Mouse (Mus musculus) thymus, adult 18-20 months (tissue): Measurements from ENCODE around the gene Parva.

ENCODE experiments used
- DNase-seq, 2 experiments: peaks; one replicate each; pipeline ENCODE4 v3.0.0; 2022; ENCODE audit warnings: mixed read lengths in 2 of 2

Parva gene

DNA sequence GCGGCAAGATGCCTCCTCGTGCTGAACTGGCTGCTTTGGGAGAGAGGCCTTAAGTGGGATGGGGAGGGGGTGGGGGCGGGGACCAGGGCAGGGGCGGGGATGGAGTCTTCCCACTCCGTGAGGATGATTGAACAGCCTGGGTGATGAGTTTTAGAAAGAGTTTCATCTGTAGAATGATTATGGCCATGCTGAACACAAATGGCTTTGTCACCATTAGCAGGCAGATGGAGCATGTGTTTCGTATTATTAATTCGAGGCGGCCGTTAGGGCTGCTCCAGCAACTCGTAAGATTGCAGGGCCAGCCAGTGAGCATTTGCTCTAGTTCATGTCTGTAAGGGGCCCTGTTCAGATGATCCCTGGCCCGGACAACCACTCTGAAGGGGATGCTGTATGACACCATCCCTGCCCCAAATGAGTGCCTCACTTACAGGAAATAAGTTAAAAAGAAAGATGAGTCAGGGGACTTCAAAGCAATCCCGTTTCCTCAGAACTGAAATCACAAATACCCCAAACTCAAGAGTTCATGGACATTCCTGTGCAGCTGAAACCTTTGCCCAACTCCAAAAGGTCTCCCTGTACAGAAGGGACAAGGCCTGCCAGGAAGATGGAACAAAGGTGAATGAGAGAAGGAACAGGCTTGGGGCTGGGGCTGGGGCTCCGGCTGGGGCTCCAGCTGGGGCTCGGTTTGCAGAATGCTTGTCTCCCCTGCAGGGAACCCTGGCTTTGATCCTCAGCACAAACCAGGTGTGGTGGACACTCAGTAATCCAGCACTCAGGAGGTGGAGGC lies 46.5 kb downstream of the Parva start:
- no peak for DNase-seq

DNA sequence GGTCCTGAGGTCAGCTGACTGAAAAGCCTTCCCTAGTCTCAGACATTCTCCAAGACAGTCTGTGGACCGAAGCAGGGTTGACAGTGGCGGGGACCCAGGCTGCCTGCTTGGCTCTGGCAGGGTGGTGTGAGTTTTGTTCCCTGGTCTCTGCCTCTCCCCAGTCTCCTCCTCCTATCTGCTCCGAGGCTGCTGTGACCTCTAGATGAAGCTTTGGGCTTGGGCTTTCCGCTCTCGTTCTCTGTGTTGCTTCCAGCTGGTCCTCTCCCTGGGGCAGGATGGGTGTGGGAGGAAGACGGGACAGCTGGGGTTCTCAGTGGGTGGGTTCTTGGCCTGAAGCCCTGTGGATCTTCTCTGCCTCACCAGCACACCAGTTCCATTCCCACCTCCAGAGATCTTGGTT lies 51.8 kb downstream of the Parva start:
- DNase-seq, result no peak

GRCm38 (mm10) chr7:112481031-112481430 lies 53.7 kb downstream of the Parva start:
- no peak for DNase-seq

GRCm38 (mm10) chr7:112482572-112482971 lies 55.3 kb downstream of the Parva start:
- no peak for DNase-seq

DNA sequence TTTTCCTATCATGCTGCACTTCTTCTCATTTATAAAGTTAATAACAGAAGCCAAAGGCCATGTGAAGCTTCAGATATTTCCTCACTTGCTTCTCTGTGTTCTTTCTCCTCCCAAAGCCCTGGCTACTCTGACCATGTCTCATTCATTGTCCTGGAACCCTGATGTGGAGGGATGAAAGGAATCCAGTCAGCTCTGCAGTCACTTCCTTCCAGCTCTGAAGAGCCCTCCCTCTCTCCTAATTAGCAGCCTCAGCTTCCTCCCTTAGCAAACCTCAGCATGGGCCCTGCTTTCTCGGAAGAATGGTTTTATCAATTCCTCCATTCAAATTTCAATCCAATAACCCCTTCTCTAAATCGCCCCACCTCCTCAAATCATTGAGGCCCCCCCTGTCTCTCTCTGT lies 56.1 kb downstream of the Parva start:
- no peak for DNase-seq

DNA sequence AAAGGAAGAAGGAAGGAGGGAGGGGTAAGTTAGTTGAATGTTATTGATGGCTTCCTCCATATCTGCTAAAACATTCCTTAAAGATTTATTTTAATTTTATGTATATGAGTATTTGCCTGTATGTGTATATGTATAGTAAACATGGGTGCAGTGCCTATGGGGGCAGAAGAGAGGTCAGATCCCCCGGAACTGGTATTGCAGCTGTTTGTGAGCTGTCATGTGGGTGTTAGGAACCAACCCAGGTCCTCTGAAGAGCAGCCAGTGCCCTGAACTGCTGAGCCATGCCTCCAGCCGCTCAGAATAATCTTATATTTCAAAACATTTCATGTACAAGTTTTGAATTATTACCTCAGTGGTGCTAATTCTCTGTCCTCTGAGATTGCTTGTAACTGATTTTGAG lies 63.5 kb downstream of the Parva start:
- DNase-seq, result no peak

- DNase-seq, result no peak
These were observed 64.4 kb downstream of the Parva start for GRCm38 (mm10) chr7:112491737-112492136.

DNA sequence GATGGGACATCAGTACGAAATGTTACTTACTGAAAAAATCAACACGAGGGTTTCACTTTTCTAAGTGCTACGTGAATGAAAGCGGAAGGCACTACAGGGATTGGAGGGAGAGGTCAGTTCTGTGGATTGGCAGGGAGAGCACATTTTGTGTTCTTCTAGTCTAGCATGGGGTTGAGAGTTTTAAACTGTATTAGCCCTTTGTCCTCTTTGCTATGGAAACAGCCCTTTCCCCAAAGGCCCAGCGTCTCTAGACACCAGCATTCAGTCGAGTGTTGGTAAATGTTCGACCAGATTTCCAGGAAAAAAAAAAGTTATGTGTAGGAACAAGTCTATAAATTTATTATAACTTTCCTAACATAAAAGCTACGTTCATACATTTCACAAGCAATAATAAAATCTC lies 68.6 kb downstream of the Parva start:
- no peak for DNase-seq

DNA sequence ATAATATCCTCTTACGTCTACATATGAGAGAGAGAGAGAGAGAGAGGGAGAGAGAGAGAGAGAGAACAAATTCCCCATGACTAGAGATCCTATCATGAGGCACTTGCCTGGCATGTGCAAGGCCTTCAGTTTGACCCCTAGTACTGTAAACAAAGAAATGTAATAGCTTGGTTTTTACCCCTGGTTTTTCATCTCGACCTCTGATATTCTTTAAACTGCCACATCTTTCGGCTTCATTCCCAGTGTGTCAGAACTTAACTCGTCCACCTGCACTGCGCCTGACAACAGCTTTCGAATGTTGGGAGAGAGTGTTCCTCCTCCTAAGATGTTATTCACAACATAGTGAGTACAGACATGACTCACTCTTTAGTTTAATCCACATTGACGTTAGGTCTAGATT lies 69.6 kb downstream of the Parva start:
- DNase-seq, result no peak

DNA sequence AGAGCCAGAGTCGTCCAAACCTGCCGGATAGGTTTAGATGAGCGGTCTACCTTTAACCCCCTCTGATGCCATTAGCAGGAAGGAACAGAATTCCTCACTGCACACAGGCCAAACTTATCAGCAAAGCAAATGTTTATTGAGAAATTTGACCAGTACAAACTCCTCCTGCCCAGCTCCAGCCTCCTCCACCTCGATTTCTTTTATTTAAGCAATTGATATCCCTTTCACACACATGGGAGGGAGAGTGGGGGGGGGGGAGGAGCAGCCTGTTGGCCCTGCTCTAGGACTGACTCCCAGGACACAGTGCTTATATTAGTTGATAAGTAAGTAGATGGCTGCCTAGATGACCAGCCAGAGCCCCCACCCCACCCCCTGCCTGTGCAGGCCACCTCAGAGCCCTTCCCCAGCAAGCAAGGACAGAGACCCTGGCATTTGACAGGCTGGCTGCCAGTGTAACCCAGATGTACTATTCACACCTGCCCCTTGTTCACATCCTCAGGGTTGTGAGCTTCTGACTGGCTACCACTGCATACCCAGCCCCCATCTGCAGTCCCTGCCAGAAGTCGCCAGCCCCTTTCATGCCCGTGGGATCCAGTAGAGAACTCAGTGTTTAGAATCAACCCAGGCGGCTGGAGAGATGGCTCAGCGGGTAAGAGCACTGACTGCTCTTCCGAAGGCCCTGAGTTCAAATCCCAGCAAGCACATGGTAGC lies 71.4 kb downstream of the Parva start:
- DNase-seq, result no peak

- DNase-seq, result no peak
These were observed 72.3 kb downstream of the Parva start for GRCm38 (mm10) chr7:112499453-112500133.

DNA sequence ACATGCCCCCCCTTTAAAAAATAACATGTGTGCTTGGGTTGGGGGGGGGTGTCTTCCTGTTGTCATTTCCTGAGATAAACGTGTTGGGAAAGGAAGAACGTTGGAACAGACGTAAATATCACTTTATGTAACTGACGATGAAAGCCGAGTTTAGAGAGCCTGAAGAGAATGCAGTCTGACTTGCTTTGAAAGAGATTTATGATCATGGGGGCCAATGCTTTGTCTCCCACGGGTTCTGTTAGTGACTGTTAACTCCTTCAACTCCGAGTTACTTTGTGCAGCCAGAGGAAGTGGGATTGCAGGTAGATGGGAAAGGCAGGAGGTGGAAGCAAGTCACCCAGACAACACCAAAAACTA lies 72.8 kb downstream of the Parva start:
- DNase-seq, result no peak

GRCm38 (mm10) chr7:112502050-112502809 lies 74.9 kb downstream of the Parva start:
- no peak for DNase-seq

GRCm38 (mm10) chr7:112502845-112503244 lies 75.5 kb downstream of the Parva start:
- DNase-seq, result no peak

GRCm38 (mm10) chr7:112503448-112503847 lies 76.1 kb downstream of the Parva start:
- no peak for DNase-seq

- DNase-seq, result no peak
These were observed 76.6 kb downstream of the Parva start for GRCm38 (mm10) chr7:112503917-112504316.

GRCm38 (mm10) chr7:112509107-112509506 lies 81.8 kb downstream of the Parva start:
- DNase-seq, result no peak

- DNase-seq, result no peak
These were observed 83.2 kb downstream of the Parva start for GRCm38 (mm10) chr7:112510336-112511048.

DNA sequence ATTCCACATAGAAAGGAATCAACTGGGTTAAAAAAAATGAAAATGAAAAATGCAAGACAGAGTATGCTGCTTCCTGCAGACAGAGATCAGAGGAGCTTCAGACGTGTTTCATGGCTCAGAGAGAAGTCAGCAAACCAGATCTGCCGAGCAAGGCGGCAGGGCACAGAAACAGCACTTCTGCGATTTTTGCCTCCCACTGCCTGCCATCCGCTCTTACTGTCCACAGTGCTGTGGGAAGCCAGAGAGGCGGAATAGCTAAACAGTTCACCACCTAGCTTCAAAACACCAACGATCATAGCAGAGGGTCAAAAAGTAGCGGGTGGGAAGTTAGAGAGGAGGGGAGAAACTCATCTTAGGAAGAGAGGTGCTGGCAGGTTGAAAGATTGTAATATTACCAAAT lies 84.0 kb downstream of the Parva start:
- no peak for DNase-seq

- DNase-seq, result no peak
These were observed 85.0 kb downstream of the Parva start for GRCm38 (mm10) chr7:112512257-112512656.

DNA sequence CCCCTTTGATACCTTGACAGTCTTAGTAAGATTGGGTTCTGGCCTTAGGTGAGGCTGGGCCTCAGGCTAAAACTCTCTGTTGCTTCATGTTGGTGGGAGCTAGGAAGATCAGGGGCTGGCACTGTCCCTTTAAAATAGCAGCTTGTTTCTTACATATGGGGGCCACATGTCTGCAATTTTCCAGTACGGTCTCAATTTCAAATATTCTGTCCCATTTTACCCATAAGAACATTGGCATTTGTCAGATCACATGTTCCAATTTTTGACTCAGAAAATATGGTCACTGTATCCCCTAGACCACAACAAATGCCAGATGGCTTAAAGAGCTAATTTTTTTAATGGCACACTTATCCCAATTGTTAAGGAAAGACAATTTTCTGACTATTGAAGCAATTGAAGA lies 85.6 kb downstream of the Parva start:
- DNase-seq, result no peak

DNA sequence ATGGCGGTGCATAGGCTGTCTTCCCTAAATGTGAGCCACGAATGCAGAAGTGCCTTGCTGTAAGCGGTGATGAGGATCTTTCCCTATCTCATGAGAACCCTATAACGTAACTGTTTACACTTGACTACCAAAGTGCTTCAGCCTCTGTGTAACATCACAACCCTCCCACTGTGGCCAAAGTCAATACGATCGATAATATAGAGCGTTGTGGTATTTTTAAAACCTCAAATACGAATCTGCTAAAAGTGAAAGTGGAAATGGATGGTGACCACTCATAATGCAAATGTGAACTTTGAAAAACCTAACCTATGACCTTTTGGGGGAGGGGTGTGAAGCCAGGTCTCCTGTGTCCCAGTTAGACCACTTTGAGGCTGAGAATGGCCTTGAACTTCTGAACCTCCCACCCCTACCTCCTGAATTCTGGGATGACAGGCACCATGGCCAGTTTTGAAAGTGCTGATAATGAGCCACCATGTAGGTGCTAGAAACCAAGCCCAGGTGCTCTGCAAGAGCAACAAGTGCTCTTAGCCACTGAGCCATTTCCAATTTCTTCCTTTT lies 87.4 kb downstream of the Parva start:
- no peak for DNase-seq
